Mouse (Mus musculus) cerebellum, adult 11 months (tissue): ENCODE measurements around the gene Camkmt.
A peak's percentile ranks its signal among the peaks of the same experiment; 100 is the strongest.

Source experiments
- DNase-seq: peaks from one replicate; pipeline ENCODE4 v3.0.0; 2022

Camkmt gene

GRCm38 (mm10) chr17:85308566-85308965, 218.2 kb downstream of the Camkmt start:
- peak; percentile 11 for DNase-seq

DNA sequence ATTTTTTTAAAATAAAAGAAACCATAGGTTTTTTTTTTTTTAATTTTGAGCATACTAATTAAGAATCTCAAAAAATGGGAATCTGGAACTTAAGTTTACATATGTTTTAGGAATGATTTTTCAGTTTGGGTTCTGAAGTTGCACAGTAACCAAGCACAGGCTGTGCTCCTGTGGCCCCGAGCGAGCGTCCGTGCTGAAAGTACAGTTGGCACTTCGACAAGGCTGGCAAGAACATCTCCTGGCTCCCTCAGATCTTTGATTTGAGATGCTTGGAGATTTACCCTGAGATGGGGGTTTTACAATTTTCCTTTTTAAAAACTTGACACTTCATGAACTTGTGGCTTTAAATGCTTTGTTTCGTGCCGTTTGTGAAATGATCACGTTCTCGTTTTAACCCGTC, 218.7 kb downstream of the Camkmt start:
- DNase-seq = peak; percentile 23

- no peak for DNase-seq
Measured at GRCm38 (mm10) chr17:85311348-85311747, 221.0 kb downstream of the Camkmt start.

- DNase-seq = no peak
Measured at GRCm38 (mm10) chr17:85318401-85318800, 228.0 kb downstream of the Camkmt start.

DNA sequence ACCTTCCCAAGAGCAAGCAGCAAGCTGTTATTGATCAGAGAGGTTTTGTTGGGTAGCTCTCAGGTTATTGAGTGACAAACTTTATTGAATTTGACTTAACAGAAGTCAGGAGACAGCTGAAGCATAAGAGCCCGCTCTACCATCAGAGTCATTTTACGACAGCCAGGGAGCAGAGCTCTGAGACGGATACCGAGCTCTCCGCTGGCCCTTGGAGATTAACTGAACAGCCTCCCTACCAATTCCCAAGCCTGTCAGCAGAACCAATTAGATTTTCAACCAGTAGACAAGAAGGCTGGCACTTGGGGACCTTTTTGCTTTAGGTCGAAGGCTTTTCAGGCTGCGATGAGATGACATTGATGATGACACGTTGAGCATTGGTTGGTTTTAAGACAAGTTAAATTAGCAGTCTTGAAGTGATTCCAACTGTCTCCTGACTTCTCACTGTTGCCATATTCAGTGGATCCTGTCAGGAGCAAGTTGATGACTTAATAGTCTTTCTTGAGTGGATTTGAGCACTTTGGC, 229.5 kb downstream of the Camkmt start:
- no peak for DNase-seq

DNA sequence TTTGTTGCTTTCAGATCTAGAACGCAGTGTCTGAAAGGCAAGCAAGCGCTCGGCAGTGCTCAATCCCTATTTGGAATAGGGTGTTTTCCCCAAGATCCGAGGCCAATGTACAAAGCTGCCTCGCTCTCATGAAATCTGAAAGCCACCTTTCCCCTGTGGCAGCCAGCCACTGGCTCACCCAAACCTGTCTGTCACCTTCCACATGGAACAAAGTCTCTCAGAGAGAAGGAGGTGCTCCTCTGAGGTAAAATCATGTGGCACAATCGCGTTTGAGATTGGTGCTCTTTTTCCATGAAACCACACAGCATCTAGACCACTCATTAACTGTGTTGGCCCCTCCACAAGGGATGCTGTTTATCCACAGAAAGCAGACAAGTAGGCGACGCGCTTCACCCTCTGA, 238.5 kb downstream of the Camkmt start:
- DNase-seq = no peak

DNA sequence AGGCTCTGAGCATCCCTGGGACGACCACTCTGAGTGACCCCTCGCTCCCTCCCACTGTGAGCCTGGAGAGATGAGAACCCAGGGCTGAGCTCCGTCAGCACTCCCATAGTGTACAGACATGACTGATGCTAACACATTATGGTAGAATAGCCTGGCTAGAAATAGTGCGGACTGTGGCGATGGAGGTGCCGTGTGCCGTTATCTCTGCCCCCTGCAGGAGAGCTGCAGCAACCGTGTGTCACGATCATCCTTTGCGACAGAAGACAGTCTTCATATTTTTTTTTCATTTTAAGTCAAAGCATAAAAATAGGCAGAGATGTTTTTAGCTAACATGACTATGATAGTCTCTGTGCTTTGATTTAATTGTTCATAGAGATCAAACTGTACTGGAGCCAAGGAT, 245.1 kb downstream of the Camkmt start:
- DNase-seq = no peak

DNA sequence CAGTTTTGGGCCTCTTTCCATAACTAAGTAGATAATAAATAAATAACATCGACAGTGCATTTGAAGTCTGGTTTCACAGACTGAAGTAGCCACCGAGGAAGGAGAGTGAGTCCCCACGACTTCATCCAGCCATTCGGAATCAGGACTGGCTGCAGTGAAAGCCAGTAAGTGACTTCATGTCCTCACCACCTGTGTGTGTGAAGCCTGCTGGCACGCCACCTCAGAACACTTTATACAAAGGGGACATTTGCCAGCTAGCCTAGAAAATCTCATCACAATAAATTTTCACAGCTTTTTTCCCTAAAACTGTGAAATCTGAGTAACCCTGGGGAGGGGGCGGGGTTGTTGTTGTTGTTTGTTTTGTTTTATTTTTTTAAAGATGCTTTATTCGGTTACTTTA, 247.3 kb downstream of the Camkmt start:
- DNase-seq = no peak

DNA sequence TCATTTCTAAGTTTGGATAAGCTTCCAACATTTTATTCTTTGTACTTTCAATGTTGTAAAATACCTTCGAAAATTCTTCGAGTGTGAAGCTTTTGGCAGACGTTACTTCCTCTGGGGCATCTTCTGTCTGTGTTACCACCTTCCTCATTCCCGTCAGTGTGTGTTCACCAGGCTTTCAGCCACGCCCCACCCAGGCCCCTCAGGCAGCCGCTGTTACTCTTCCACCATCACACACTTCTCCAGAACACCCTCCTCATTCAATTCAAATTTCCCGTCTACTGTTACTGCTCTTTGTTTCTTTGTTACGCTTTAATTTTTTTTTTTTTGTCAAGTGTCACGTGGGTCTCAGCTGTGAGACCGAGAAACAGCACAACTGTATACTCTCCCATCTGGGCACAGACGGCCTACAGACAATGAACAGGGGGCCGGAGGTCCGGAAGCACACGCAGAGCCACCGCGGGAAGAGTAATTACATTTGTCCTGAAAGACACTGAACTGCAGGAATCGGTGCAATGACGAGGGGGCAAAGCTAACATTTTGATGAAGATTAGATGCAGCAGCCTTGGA, 250.9 kb downstream of the Camkmt start:
- DNase-seq = no peak

DNA sequence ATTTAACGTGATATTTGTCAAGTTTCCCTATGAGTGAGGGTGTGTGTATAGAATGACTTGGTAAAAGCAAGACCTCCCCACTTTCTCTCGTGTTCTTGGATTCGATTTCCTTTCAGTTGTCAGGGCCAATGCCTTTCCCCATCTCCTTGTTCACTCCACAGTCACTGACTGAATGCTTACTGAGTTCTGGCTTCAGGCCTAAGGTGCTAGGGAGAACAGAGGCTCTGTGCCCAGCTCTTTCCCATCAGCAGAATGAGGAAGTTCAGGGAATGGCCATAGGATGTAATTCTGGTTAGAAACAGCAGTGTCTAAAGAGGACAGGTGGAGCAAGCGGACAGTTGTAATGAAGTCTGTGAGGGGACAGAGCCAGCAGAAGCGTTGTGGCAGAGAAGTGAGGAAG, 252.1 kb downstream of the Camkmt start:
- DNase-seq = no peak

GRCm38 (mm10) chr17:85343435-85343834, 253.1 kb downstream of the Camkmt start:
- DNase-seq = no peak

GRCm38 (mm10) chr17:85346701-85347100, 256.3 kb downstream of the Camkmt start:
- DNase-seq = peak; percentile 45

DNA sequence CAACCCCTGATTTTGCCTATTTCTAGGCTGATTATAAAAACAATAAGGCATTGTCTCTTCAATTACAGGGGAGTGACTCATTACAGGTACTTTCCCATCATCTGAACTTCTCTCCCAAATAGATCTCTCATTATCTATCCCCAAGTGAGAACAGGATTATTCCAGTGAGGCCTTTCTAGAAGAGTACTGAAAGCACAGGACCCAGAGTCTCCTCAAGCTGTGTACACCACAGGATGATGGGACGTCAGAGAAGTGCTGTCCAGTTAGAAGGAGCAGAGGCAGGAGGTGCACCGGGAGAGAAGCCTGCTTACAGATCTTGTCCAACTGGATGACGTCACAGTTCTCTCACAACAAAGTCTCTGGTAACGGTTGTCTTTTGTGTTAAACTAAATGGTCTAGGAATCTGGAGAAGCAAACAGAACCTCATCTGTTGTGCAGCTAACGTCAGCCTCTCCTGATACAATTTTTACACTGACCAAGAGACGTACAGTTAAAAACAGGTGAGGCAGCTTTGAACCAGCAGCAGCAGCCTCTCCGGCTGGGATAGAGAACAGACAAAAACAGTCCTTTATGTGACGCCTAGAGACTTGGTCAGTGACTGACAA, 259.1 kb downstream of the Camkmt start:
- DNase-seq = no peak

DNA sequence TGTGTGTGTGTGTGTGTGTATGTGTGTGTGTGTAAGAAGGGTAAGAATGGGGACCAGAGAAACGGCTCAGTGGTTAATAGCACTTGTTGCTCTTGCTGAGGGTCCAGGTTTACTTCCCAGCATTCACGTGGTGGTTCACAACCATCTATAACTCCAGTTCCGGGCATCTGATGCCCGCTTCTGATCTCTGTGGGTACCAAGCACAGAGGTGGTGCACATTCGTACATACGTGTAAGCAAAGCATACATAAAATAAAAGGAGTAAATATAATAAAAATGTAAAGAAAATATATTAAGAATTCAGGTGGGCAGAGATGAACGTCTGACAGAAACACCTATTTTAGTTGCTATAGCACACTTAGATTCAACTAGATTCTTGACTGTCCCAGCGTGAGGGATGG, 260.9 kb downstream of the Camkmt start:
- DNase-seq = no peak

GRCm38 (mm10) chr17:85352731-85353130, 262.4 kb downstream of the Camkmt start:
- no peak for DNase-seq

DNA sequence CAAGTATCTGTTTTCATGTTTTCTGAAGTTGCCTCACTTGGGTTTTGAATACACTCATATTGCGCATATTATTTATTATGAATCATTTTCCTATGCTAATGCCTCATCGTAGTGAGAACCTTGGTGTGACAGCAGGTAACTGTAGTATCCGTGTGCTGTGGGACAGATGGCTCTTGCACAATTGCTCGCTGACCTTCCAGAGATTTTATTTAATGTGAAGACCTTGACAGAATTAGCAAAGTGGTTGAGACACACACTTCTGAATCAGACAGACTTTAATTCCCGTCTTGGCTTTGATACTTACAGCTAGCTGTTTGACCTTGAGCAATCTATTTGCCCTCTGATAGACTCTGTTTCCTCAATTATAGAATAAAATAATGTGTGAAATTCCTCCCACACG, 262.8 kb downstream of the Camkmt start:
- no peak for DNase-seq

DNA sequence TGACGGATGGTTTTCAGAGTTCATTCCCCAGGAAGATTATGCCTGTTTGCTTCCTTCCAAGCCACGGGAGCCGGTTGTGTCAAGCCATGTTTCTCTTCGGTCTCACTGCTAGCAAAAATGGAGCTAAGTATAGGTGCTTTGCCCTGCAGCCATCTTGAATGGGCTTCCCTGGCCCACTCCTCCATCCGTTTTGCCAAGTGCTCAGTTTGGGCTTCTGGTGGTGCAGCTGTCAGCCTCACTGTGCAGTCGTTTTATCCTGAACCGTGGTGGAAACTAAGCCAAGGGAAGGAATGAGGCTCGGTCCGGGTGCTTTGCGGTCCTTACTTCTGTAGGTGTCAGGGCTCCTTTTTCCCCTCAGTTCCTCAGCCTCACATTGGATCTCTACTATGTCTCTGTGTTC, 263.3 kb downstream of the Camkmt start:
- DNase-seq = no peak

GRCm38 (mm10) chr17:85355356-85355755, 265.0 kb downstream of the Camkmt start:
- DNase-seq = no peak

DNA sequence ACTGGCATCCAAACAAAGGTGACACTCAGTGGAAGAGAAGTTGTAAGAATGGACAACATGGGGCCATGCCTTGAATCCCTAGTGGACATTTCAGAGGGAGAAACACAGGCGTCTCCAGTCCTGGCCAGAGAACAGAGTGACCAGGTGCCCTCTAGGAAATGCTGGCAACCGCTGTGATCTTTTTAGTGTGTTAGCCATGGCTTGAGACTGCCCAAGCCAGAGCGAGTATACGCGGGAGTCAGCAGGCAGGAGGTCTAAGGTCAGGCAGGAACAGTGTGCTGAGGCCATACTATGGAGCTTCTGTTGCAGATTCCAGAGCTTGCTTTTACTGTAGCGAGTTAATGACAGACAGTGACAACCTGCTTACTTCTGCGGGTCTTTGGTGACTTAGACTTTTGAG, 270.7 kb downstream of the Camkmt start:
- no peak for DNase-seq

DNA sequence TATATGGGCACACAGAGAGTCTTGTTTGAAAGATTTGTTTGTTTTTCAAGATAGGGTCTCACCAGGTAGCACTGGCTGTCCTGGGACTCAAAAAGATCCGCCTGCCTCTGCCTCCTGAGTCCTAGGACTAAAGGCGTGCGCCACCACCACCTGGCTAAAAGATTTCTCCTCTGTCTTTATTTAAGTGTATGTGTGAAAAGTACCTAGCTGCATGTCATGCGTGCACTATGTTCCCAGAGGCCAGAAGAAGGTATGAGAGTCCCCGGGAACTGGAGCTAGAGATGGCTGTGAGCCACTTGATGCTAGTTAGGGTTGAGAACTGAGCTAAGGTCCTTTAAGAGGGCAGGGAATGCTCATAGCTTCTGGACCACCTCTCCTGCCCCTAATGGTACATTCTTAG, 277.0 kb downstream of the Camkmt start:
- no peak for DNase-seq

- no peak for DNase-seq
Measured at GRCm38 (mm10) chr17:85368776-85369175, 278.4 kb downstream of the Camkmt start.

DNA sequence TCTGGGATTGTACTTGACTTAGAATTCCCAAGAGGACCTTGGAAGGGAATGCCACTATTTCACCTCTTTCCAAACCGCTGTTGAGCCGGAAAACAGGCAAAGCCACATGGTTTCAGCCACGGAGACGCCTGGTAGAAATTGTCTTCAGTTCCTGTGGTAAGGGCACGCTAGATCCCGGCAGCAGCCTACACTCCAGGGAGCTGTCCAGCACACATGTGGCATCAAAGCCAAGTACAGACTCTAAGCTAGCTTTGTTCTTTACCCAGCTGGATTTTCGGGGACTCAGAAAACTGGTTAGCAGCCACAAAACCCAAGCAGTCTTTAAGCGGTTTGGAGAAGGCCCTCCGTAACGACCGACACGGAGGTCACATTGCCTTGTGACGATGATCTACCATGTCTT, 281.7 kb downstream of the Camkmt start:
- DNase-seq = no peak

DNA sequence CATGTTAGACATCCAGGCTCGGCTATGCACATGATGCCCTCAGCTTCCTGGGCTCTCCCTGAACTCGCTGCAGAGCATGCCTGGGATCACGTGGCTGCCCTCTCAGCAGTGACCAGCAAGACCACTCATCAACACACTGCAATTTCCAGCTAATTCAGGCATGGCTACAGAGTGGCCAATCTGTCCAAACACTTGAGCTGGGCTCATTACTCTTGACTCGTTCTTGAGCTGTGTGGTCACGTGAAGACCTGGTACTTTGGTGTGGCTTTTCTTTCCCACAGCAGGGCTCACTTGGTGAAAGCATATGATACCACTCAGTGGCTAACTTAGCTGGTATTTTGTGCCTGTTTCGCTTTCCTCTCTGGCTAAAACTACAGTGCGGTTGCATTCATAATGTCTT, 282.2 kb downstream of the Camkmt start:
- DNase-seq = no peak

GRCm38 (mm10) chr17:85374100-85374833, 283.9 kb downstream of the Camkmt start:
- DNase-seq = no peak

DNA sequence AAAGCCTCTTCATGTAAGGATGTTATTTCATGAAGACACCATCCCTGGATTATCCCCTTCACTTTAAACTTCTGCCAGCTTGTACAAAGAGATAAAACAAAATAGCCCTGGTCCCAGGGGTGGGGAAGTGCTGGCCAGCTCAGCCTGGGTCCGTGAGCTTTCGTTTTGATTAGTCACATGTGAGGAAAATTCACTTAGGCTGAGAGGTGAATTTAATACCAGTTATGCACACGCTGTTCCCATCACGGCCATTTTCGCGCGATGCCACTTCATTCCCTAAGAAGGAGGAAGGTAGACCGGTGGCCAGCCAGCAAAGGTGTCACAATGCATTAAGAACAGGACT, 284.5 kb downstream of the Camkmt start:
- no peak for DNase-seq
